Mouse (Mus musculus) G1E (cell line): ENCODE measurements around the gene Prpf40b.

ENCODE experiments used
- CTCF ChIP-seq: IDR thresholded peaks from 2 replicates; pipeline ENCODE4 v1.5.1; 2012; ENCODE audit warnings: low read depth, low read length, inconsistent platforms, mixed read lengths
- GATA1 ChIP-seq: IDR thresholded peaks from 2 replicates; pipeline ENCODE4 v1.6.1; 2012; ENCODE audit warnings: borderline replicate concordance, low read length, inconsistent platforms, mixed read lengths
- GATA2 ChIP-seq: IDR thresholded peaks from 2 replicates; pipeline ENCODE4 v1.6.1; 2012; ENCODE audit warnings: low read depth, low read length, inconsistent platforms, borderline replicate concordance
- POLR2AphosphoS5 ChIP-seq: IDR thresholded peaks from 2 replicates; pipeline ENCODE4 v1.6.1; 2012; ENCODE audit warnings: low read depth, low read length, inconsistent platforms; ENCODE audit not compliant: insufficient replicate concordance
- TAL1 ChIP-seq: conservative IDR thresholded peaks from 2 replicates; pipeline ENCODE4 v1.6.1; 2012; ENCODE audit warnings: low read depth, low read length, inconsistent platforms, mixed read lengths

GRCm38 (mm10) chr15:99253772-99254171 lies 41.1 kb upstream of the Prpf40b start:
- TF ChIP-seq CTCF (no peak), GATA1 (no peak), POLR2AphosphoS5 (no peak), TAL1 (no peak), GATA2 (no peak)
